Comparison of ENCODE assay signal across 8 mouse cellular contexts in genomic region chr8:3220502-3220901, GRCm38 (mm10). TPM values are rescaled to one million over a fixed set of nuclear protein-coding genes. Genes with fewer than 3 reads are reported as not detected.
DNase-seq lines count a peak whose midpoint lies in the region; ATAC-seq and TF ChIP-seq lines count a peak whose summit lies in the region.

No protein-coding gene starts in this region.

- H3K4me3 ChIP-seq in layer of hippocampus, adult 2 months: peak overlapping the region; percentile 50
- peak overlapping the region; percentile 51 for H3K4me3 ChIP-seq in brown adipose tissue, adult 24 weeks (ENCODE audit: insufficient read depth, low read depth, low read length)
- H3K4me3 ChIP-seq in heart, postnatal 0 days (ENCODE audit: low read depth, low read length): peak overlapping the region; percentile 53
- peak overlapping the region; percentile 54 for H3K4me3 ChIP-seq in limb, embryonic 12.5 days (replicated peaks)
- peak overlapping the region; percentile 64 for H3K4me3 ChIP-seq in midbrain, embryonic 15.5 days

- peak overlapping the region; percentile 67 for H3K4me2 ChIP-seq in heart, postnatal 0 days (ENCODE audit: low read depth, low read length)
- H3K4me2 ChIP-seq in limb, embryonic 12.5 days: peak overlapping the region; percentile 71
- H3K4me2 ChIP-seq in midbrain, embryonic 15.5 days: peak overlapping the region; percentile 72

- 0 out of 2 replicates have a peak, but pooled peaks have one; percentile 1 for ATAC-seq in heart, postnatal 0 days (ENCODE audit: insufficient read depth, low read depth)
- ATAC-seq in limb, embryonic 12.5 days (ENCODE audit: insufficient number of reproducible peaks, insufficient read depth, low FRiP score, low TSS enrichment, low read depth): peak; percentile 39
- peak; percentile 85 for ATAC-seq in midbrain, embryonic 15.5 days (replicated peaks)

- TF ChIP-seq CTCF in layer of hippocampus, adult 2 months (conservative IDR thresholded peaks at IDR 0.05): no peak
- TF ChIP-seq CTCF in heart, postnatal 0 days (IDR thresholded peaks at IDR 0.05; ENCODE audit: low read depth): no peak

- no peak for TF ChIP-seq EP300 in heart, postnatal 0 days (IDR thresholded peaks at IDR 0.05; ENCODE audit: low read depth)

- H3K27me3 ChIP-seq in heart, postnatal 0 days (ENCODE audit: control insufficient read depth, insufficient read depth, low read length): no peaks in the 10 kb centered on the region
- no peaks in the 10 kb centered on the region for H3K27me3 ChIP-seq in limb, embryonic 12.5 days
- no peaks in the 10 kb centered on the region for H3K27me3 ChIP-seq in midbrain, embryonic 15.5 days (replicated peaks)

- H3K9ac ChIP-seq in heart, postnatal 0 days (replicated peaks; ENCODE audit: low read depth, low read length): peak overlapping the region; percentile 57
- peak overlapping the region; percentile 72 for H3K9ac ChIP-seq in limb, embryonic 12.5 days (replicated peaks)
- H3K9ac ChIP-seq in midbrain, embryonic 15.5 days: peak overlapping the region; percentile 76

- peaks cover 24% of the 10 kb centered on the region; the same call in 1 of the 2 replicates for H3K4me1 ChIP-seq in brown adipose tissue, adult 24 weeks (ENCODE audit: control insufficient read depth, insufficient read depth, insufficient read length, low read length)
- H3K4me1 ChIP-seq in heart, postnatal 0 days (ENCODE audit: control insufficient read depth, insufficient read depth): peaks cover 52% of the 10 kb centered on the region
- H3K4me1 ChIP-seq in limb, embryonic 12.5 days (replicated peaks): peaks cover 23% of the 10 kb centered on the region
- H3K4me1 ChIP-seq in midbrain, embryonic 15.5 days: peaks cover 26% of the 10 kb centered on the region

- WGBS in heart, postnatal 0 days: 5% methylated on average over 9 of the region's 9 CpGs
- WGBS in limb, embryonic 12.5 days: 5% methylated on average over 9 of the region's 9 CpGs
- 5% methylated on average over 9 of the region's 9 CpGs for WGBS in midbrain, embryonic 15.5 days

- peak overlapping the region; percentile 90 for H3K27ac ChIP-seq in layer of hippocampus, adult 2 months
- H3K27ac ChIP-seq in brown adipose tissue, adult 24 weeks (replicated peaks; ENCODE audit: low read depth, low read length): no peak overlapping the region
- peak overlapping the region; percentile 95 for H3K27ac ChIP-seq in heart, postnatal 0 days (ENCODE audit: low read depth)
- H3K27ac ChIP-seq in limb, embryonic 12.5 days: peak overlapping the region; percentile 88
- H3K27ac ChIP-seq in midbrain, embryonic 15.5 days: peak overlapping the region; percentile 94

- no peaks in the 10 kb centered on the region for H3K36me3 ChIP-seq in heart, postnatal 0 days (replicated peaks; ENCODE audit: control insufficient read depth, insufficient read depth, low read length)
- H3K36me3 ChIP-seq in limb, embryonic 12.5 days: no peaks in the 10 kb centered on the region
- no peaks in the 10 kb centered on the region for H3K36me3 ChIP-seq in midbrain, embryonic 15.5 days (replicated peaks)

- H3K9me3 ChIP-seq in heart, postnatal 0 days (replicated peaks; ENCODE audit: control insufficient read depth, low read length): no peaks in the 10 kb centered on the region
- no peaks in the 10 kb centered on the region for H3K9me3 ChIP-seq in limb, embryonic 12.5 days
- no peaks in the 10 kb centered on the region for H3K9me3 ChIP-seq in midbrain, embryonic 15.5 days

- no peak for DNase-seq in layer of hippocampus, adult 2 months (ENCODE audit: low spot score in 2 of 2)
- DNase-seq in layer of hippocampus, postnatal 25 days (ENCODE audit: extremely low spot score in 1 of 2, low spot score in 1 of 2): no peak
- DNase-seq in heart, postnatal 0 days (ENCODE audit: low spot score): peak; percentile 33
- DNase-seq in frontal cortex, postnatal 14 days (ENCODE audit: low spot score in 2 of 2): no peak
- no peak for DNase-seq in left cerebral cortex, adult 8-10 months (ENCODE audit: low spot score in 2 of 2)

RNA-seq across cellular contexts. Expression of gene Insr, which starts 58.9 kb away (rescaled TPM):
- total RNA-seq in layer of hippocampus, adult 2 months (2021): 10 to 100 TPM; 51.6 to 53.9 TPM
- total RNA-seq in layer of hippocampus, postnatal 25 days (2021): 10 to 100 TPM; 40.9 to 52.6 TPM
- 25.0 and 35.7 TPM in 2 replicates for polyA plus RNA-seq in brown adipose tissue, adult 24 weeks (2012; ENCODE audit: insufficient read depth, insufficient read length, missing spikeins)
- total RNA-seq in heart, postnatal 0 days (2014; rRNA removed; ENCODE audit: low replicate concordance): 82.7 and 125 TPM in 2 replicates
- 50.2 and 51.4 TPM in 2 replicates for polyA plus RNA-seq in heart, postnatal 0 days (2015; fragmentation: Nextera tagmentation; extraction: Ambion mirVana)
- polyA plus RNA-seq in limb, embryonic 12.5 days (2016; fragmentation: Nextera tagmentation; extraction: Ambion mirVana): 36.2 and 36.9 TPM in 2 replicates
- 64.0 and 64.4 TPM in 2 replicates for polyA plus RNA-seq in midbrain, embryonic 15.5 days (2015; fragmentation: Nextera tagmentation; extraction: Ambion mirVana)
- 10 to 100 TPM; 45.9 to 54.0 (median 51.3) TPM for total RNA-seq in left cerebral cortex, adult 8-10 months (2022)

Comparison
In these comparisons a context has a peak if more than half of its experiments do, and no peak if none do; other contexts are left out.
1. ATAC-seq: peak in every context shown above with its lines; median percentile 85 in midbrain, embryonic 15.5 days; 39 in limb, embryonic 12.5 days; 1 in heart, postnatal 0 days.